Mouse (Mus musculus) hindbrain, postnatal 0 days (tissue): ENCODE results near the gene Vamp2. TPM values are rescaled to one million over a fixed set of nuclear protein-coding genes. Genes with fewer than 3 reads are reported as not detected.
A peak's percentile ranks its signal among the peaks of the same experiment; 100 is the strongest.

Experiments used
- ATAC-seq: fragments of 200-750 bp; cut with Nextera tagmentation; 2 replicates; pipeline ENCODE4 v1.8.0; 2017; ENCODE audit warnings: mild to moderate bottlenecking, moderate TSS enrichment, moderate library complexity
- DNase-seq: peaks from one replicate; pipeline ENCODE4 v3.0.0-alpha.2; 2015; ENCODE audit warnings: low spot score
- H3K27ac ChIP-seq: fragments of 300-500 bp; sonication (generic); 2 replicates; pipeline ENCODE4 v1.5.1; 2014; ENCODE audit warnings: mild to moderate bottlenecking
- H3K27me3 ChIP-seq: fragments of 300-500 bp; sonication (generic); 2 replicates; pipeline ENCODE4 v1.6.1; 2014; ENCODE audit warnings: low read length, mixed read lengths; ENCODE audit not compliant: insufficient read depth
- H3K36me3 ChIP-seq: fragments of 300-500 bp; sonication (generic); 2 replicates; pipeline ENCODE4 v1.6.1; 2014; ENCODE audit warnings: low read length, mixed read lengths; ENCODE audit not compliant: insufficient read depth
- H3K4me1 ChIP-seq: fragments of 300-500 bp; sonication (generic); 2 replicates; pipeline ENCODE4 v1.6.1; 2014; ENCODE audit warnings: antibody characterized with exemption, low read length, mixed read lengths; ENCODE audit not compliant: insufficient read depth
- H3K4me2 ChIP-seq: fragments of 300-500 bp; sonication (generic); 2 replicates; pipeline ENCODE4 v1.6.1; 2014; ENCODE audit warnings: low read depth, mild to moderate bottlenecking, low read length, moderate library complexity, mixed read lengths
- H3K4me3 ChIP-seq: fragments of 300-500 bp; sonication (generic); 2 replicates; pipeline ENCODE4 v1.5.1; 2014; ENCODE audit warnings: low read length
- H3K9ac ChIP-seq: fragments of 300-500 bp; sonication (generic); replicated peaks from 2 replicates; pipeline ENCODE4 v1.6.1; 2014; ENCODE audit warnings: mild to moderate bottlenecking, low read length, moderate library complexity, mixed read lengths
- H3K9me3 ChIP-seq: fragments of 300-500 bp; sonication (generic); 2 replicates; pipeline ENCODE4 v1.6.1; 2016; ENCODE audit warnings: low read length, mixed read lengths
- CTCF ChIP-seq: IDR thresholded peaks from 2 replicates; pipeline ENCODE4 v1.5.1; 2016; ENCODE audit warnings: antibody characterized with exemption, control low read depth, low read depth
- WGBS: fragments of 180-500 bp; shearing (Covaris S2); extraction: QIAGEN DNeasy Blood & Tissue Kit; methylation state at CpG from one replicate; pipeline ENCODE4 v1.1.7; 2014; 5-methylcytosine and 5-hydroxymethylcytosine counted together
- polyA plus RNA-seq: library from polyadenylated mRNA; unstranded; fragments of >200 nt; fragmentation: Nextera tagmentation; extraction: Ambion mirVana; gene quantifications from 2 replicates; pipeline ENCODE4 v1.2.1, GENCODE M21; 2015
- total RNA-seq: library from RNA; depleted of rRNA; stranded (reverse); fragments of >200 nt; gene quantifications from 2 replicates; pipeline ENCODE4 v1.2.3, GENCODE M21; 2014

The Vamp2 gene
- total and polyA plus RNA-seq, 2 experiments from 2014 or later, result 146 to 489 TPM

- peak; percentile 97 for DNase-seq
- peak within 1 kb of the TSS; percentile 58 for H3K4me3 ChIP-seq
- H3K4me1 ChIP-seq, result peaks cover 18% of the 10 kb centered on the region; the same call in 1 of the 2 replicates
- H3K36me3 ChIP-seq, result no peaks in the 10 kb centered on the region
- peak within 1 kb of the TSS; percentile 86 for H3K4me2 ChIP-seq
- H3K27ac ChIP-seq, result peak within 1 kb of the TSS; percentile 91
- peak; percentile 88 for ATAC-seq
- no peaks in the 10 kb centered on the region for H3K27me3 ChIP-seq
- no peaks in the 10 kb centered on the region for H3K9me3 ChIP-seq
- peak; percentile 41 for TF ChIP-seq CTCF
- H3K9ac ChIP-seq, result peak within 1 kb of the TSS; percentile 70
- under 1% methylated on average over 47 of the region's 47 CpGs for WGBS
Observed at GRCm38 (mm10) chr11:69070590-69071222, 17.6 kb upstream of the Vamp2 start, which contains the start of gene Tmem107. Gene Tmem107, plus strand, starts transcription at chr11:69070806.

DNA sequence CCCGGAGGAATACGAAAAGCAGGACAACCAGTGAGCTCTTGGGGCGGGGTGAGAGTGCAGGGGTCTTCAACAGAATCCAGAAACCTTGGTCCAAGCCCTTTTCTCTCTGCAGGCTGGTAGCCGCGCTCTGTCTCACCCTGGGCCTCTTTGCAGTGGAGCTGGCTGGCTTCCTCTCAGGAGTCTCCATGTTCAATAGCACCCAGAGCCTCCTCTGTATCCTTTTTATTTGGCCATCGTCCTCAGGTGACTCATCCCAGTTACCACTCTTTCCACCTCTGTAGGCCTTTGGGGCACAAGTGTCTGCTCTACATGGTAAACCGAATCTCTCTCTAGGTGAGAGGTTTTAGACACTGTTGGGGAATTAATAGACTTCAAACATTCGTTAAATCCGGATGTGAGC is 17.0 kb upstream of the Vamp2 start:
- H3K4me1 ChIP-seq, result peaks cover 13% of the 10 kb centered on the region; the same call in 1 of the 2 replicates
- no peak for TF ChIP-seq CTCF
- ATAC-seq (no peak), DNase-seq (no peak)
- WGBS, result 19% methylated on average over 9 of the region's 9 CpGs
- H3K4me3 ChIP-seq, result peak overlapping the region; percentile 58
- peak overlapping the region; percentile 91 for H3K27ac ChIP-seq
- H3K9ac ChIP-seq, result peak overlapping the region; percentile 70
- H3K36me3 ChIP-seq, result no peaks in the 10 kb centered on the region
- H3K4me2 ChIP-seq, result peak overlapping the region; percentile 86
- no peaks in the 10 kb centered on the region for H3K27me3 ChIP-seq
- H3K9me3 ChIP-seq, result no peaks in the 10 kb centered on the region

GRCm38 (mm10) chr11:69072234-69072633 is 16.1 kb upstream of the Vamp2 start:
- Histone ChIP-seq H3K4me2 (peak overlapping the region; percentile 61), H3K27ac (peak overlapping the region; percentile 97), H3K9me3 (no peaks in the 10 kb centered on the region), H3K36me3 (no peaks in the 10 kb centered on the region), H3K27me3 (no peaks in the 10 kb centered on the region), H3K4me3 (peak overlapping the region; percentile 32; the same call in 1 of the 2 replicates), H3K4me1 (peaks cover 8% of the 10 kb centered on the region; the same call in 1 of the 2 replicates), H3K9ac (no peak overlapping the region; the same call in 1 of the 2 replicates)
- no peak for TF ChIP-seq CTCF
- ATAC-seq (no peak), DNase-seq (no peak)
- WGBS, result 84% methylated on average over 11 of the region's 11 CpGs

- peak overlapping the region; percentile 61 for H3K4me2 ChIP-seq
- TF ChIP-seq CTCF, result no peak
- peak overlapping the region; percentile 97 for H3K27ac ChIP-seq
- peak overlapping the region; percentile 32 for H3K4me3 ChIP-seq
- peaks cover 8% of the 10 kb centered on the region; the same call in 1 of the 2 replicates for H3K4me1 ChIP-seq
- DNase-seq (no peak), ATAC-seq (no peak)
- WGBS, result 3% methylated on average over 9 of the region's 9 CpGs
- no peaks in the 10 kb centered on the region for H3K36me3 ChIP-seq
- H3K9ac ChIP-seq, result peak overlapping the region; percentile 59
- H3K27me3 ChIP-seq, result no peaks in the 10 kb centered on the region
- no peaks in the 10 kb centered on the region for H3K9me3 ChIP-seq
Observed at GRCm38 (mm10) chr11:69072666-69073064, 15.6 kb upstream of the Vamp2 start.

GRCm38 (mm10) chr11:69073065-69073888 is 15.0 kb upstream of the Vamp2 start:
- WGBS, result under 1% methylated on average over 14 of the region's 14 CpGs
- ATAC-seq (peak; percentile 82), DNase-seq (peak; percentile 97)
- Histone ChIP-seq H3K9ac (peak overlapping the region; percentile 59), H3K27ac (peak overlapping the region; percentile 97), H3K4me1 (peaks cover 8% of the 10 kb centered on the region; the same call in 1 of the 2 replicates), H3K27me3 (no peaks in the 10 kb centered on the region), H3K36me3 (no peaks in the 10 kb centered on the region), H3K4me2 (peak overlapping the region; percentile 61), H3K4me3 (peak overlapping the region; percentile 32), H3K9me3 (no peaks in the 10 kb centered on the region)
- no peak; the same call in 1 of the 2 replicates for TF ChIP-seq CTCF

- DNase-seq, result no peak
- Histone ChIP-seq H3K4me2 (peak overlapping the region; percentile 61; the same call in 1 of the 2 replicates), H3K4me3 (no peak overlapping the region), H3K4me1 (peaks cover 8% of the 10 kb centered on the region; the same call in 1 of the 2 replicates), H3K36me3 (no peaks in the 10 kb centered on the region), H3K27ac (peak overlapping the region; percentile 97; the same call in 1 of the 2 replicates), H3K9ac (0 out of 2 replicates have a peak overlapping the region, but pooled peaks have one; percentile 17), H3K9me3 (no peaks in the 10 kb centered on the region), H3K27me3 (no peaks in the 10 kb centered on the region)
- 35% methylated on average over 6 of the region's 6 CpGs for WGBS
- no peak for TF ChIP-seq CTCF
- ATAC-seq, result no peak
Observed at GRCm38 (mm10) chr11:69073951-69074775, 14.1 kb upstream of the Vamp2 start.
